8 mouse cellular contexts compared by ENCODE assay signal in genomic region chr9:120492400-120493351, GRCm38 (mm10). TPM values are rescaled to one million over a fixed set of nuclear protein-coding genes. Genes with fewer than 3 reads are reported as not detected.
DNase-seq lines count a peak whose midpoint lies in the region; ATAC-seq lines count a peak whose summit lies in the region.

No protein-coding gene starts in this region.

- 1% methylated on average over 88 of the region's 97 CpGs for WGBS in intestine, embryonic 16.5 days

- peak overlapping the region; percentile 98 for H3K9ac ChIP-seq in intestine, embryonic 16.5 days (ENCODE audit: low read depth, low read length)

- peaks cover 13% of the 10 kb centered on the region for H3K36me3 ChIP-seq in intestine, embryonic 16.5 days (ENCODE audit: control insufficient read depth, insufficient read depth, low read length)

- peaks cover 9% of the 10 kb centered on the region for H3K4me1 ChIP-seq in intestine, embryonic 16.5 days (ENCODE audit: control insufficient read depth, insufficient read depth, low read length)

- H3K9me3 ChIP-seq in intestine, embryonic 16.5 days (ENCODE audit: control insufficient read depth, low read length) = no peaks in the 10 kb centered on the region

- H3K4me3 ChIP-seq in intestine, embryonic 16.5 days (ENCODE audit: low read length) = peak overlapping the region; percentile 99

- H3K27me3 ChIP-seq in intestine, embryonic 16.5 days (replicated peaks; ENCODE audit: control insufficient read depth, insufficient read depth, low read length) = no peaks in the 10 kb centered on the region

- intact Hi-C loops in gastrocnemius, postnatal 36 days (cut with DNase I) = loop anchor here (5.0 kb wide), 1 partner anchor 365 kb away; the partner anchor contains the start of gene Rpsa
- intact Hi-C loops in left cerebral cortex, postnatal 25 days (cut with DNase I) = loop anchor here (5.0 to 10.0 kb wide), 2 partner anchors 188 to 300 kb away; partner anchors contain the start of gene Myrip

- peak; percentile 85 to 93 for DNase-seq in adrenal gland, adult (ENCODE audit: inconsistent age in 2 of 2, low spot score in 1 of 2)
- DNase-seq in embryo, embryonic 10.5 days (ENCODE audit: low spot score) = peak; percentile 86
- peak; percentile 71 to 75 for DNase-seq in gastrocnemius, postnatal 36 days
- DNase-seq in left cerebral cortex, postnatal 25 days (ENCODE audit: low spot score in 2 of 2) = peak; percentile 78 to 88
- peak; percentile 71 for DNase-seq in mesoderm, embryonic 11.5 days (ENCODE audit: low read depth, low spot score)
- DNase-seq in right cerebral cortex, postnatal 36 days (ENCODE audit: low spot score in 2 of 2) = peak; percentile 63 to 75
- DNase-seq in yolk sac, embryonic 10.5 days (ENCODE audit: low spot score) = peak; percentile 82

- H3K27ac ChIP-seq in intestine, embryonic 16.5 days (ENCODE audit: low read length) = peak overlapping the region; percentile 90

- peak overlapping the region; percentile 87 for H3K4me2 ChIP-seq in intestine, embryonic 16.5 days (ENCODE audit: low read depth, low read length)

- peak; percentile 87 for ATAC-seq in intestine, embryonic 16.5 days

RNA-seq across cellular contexts. Expression of gene Eif1b, which starts 0.6 kb away (rescaled TPM):
- total RNA-seq in gastrocnemius, postnatal 36 days (2021) = 10 to 100 TPM; 27.1 to 36.4 TPM
- 129 and 141 TPM in 2 replicates for polyA plus RNA-seq in intestine, embryonic 16.5 days (2015; fragmentation: Nextera tagmentation; extraction: Ambion mirVana)
- total RNA-seq in left cerebral cortex, postnatal 25 days (2021) = 100 to 1,000 TPM; 160 to 173 TPM

RNA-seq across cellular contexts. Expression of gene Entpd3, which starts 46.9 kb away (rescaled TPM):
- not detected for total RNA-seq in gastrocnemius, postnatal 36 days (2021)
- polyA plus RNA-seq in intestine, embryonic 16.5 days (2015; fragmentation: Nextera tagmentation; extraction: Ambion mirVana) = 1.7 and 1.9 TPM in 2 replicates
- 1 to 10 TPM; 4.5 to 8.5 TPM for total RNA-seq in left cerebral cortex, postnatal 25 days (2021)

Comparison
In these comparisons a context has a peak if more than half of its experiments do, and no peak if none do; other contexts are left out.
1. Peak in every context shown above with its lines: DNase-seq, ATAC-seq, H3K4me3 ChIP-seq and H3K27ac ChIP-seq.
2. RNA of gene Eif1b, which starts 0.6 kb away (total RNA-seq): 160 to 173 TPM in left cerebral cortex, postnatal 25 days; 27.1 to 36.4 TPM in gastrocnemius, postnatal 36 days; every median in the first group is over 4 times any median in the second.
3. RNA of gene Entpd3, which starts 46.9 kb away (total RNA-seq): 4.5 to 8.5 TPM in left cerebral cortex, postnatal 25 days; not detected in gastrocnemius, postnatal 36 days; every median in the first group is over 4 times any median in the second.